ENCODE assay signal across 9 mouse cellular contexts in genomic region chrX:151046777-151047430, GRCm38 (mm10). TPM values are rescaled to one million over a fixed set of nuclear protein-coding genes. Genes with fewer than 3 reads are reported as not detected.
DNase-seq lines count a peak whose midpoint lies in the region; ATAC-seq and TF ChIP-seq lines count a peak whose summit lies in the region.
"Had no signal": no experiment of that assay in that cellular context is flagged by ENCODE, and none has a peak within 500 bp of the region (broad histone marks: within the 10 kb centered on the region; RNA-seq: fewer than 3 reads in every experiment).

No protein-coding gene starts in this region.

- no peaks in the 10 kb centered on the region for H3K27me3 ChIP-seq in forebrain, embryonic 11.5 days (ENCODE audit: control insufficient read depth, insufficient read depth, low read length)
- H3K27me3 ChIP-seq in heart, embryonic 15.5 days, result no peaks in the 10 kb centered on the region
- H3K27me3 ChIP-seq in liver, embryonic 12.5 days (replicated peaks), result peaks cover 52% of the 10 kb centered on the region
- no peaks in the 10 kb centered on the region for H3K27me3 ChIP-seq in stomach, postnatal 0 days (ENCODE audit: control insufficient read depth, insufficient read depth, low read length)

- ATAC-seq in forebrain, embryonic 11.5 days (replicated peaks; ENCODE audit: low FRiP score), result peak; percentile 91
- peak; percentile 83 for ATAC-seq in heart, embryonic 15.5 days (replicated peaks; ENCODE audit: insufficient number of reproducible peaks, insufficient read depth, low FRiP score, low read depth)
- peak; percentile 59 for ATAC-seq in liver, embryonic 12.5 days
- peak; percentile 86 for ATAC-seq in stomach, postnatal 0 days (ENCODE audit: low FRiP score, low TSS enrichment)

- peak; percentile 51 for DNase-seq in B cell, adult 2 months
- peak; percentile 46 for DNase-seq in brain, embryonic 18.5 days (ENCODE audit: low read depth, low spot score)
- peak; percentile 91 for DNase-seq in forebrain, embryonic 11.5 days (ENCODE audit: low spot score)
- peak; percentile 93 for DNase-seq in kidney, postnatal 14 days
- DNase-seq in neural tube, embryonic 10.5 days (ENCODE audit: extremely low spot score, low spot score), result peak; percentile 78
- DNase-seq in stomach, postnatal 0 days (ENCODE audit: low spot score), result peak; percentile 78

- peak overlapping the region; percentile 79 for H3K9ac ChIP-seq in forebrain, embryonic 11.5 days (ENCODE audit: low read length)
- H3K9ac ChIP-seq in heart, embryonic 15.5 days, result peak overlapping the region; percentile 71
- peak overlapping the region; percentile 59 for H3K9ac ChIP-seq in liver, embryonic 12.5 days
- peak overlapping the region; percentile 71 for H3K9ac ChIP-seq in stomach, postnatal 0 days (ENCODE audit: low read length)

- H3K4me2 ChIP-seq in forebrain, embryonic 11.5 days (ENCODE audit: low read depth, low read length, severe bottlenecking), result peak overlapping the region; percentile 62
- peak overlapping the region; percentile 63 for H3K4me2 ChIP-seq in heart, embryonic 15.5 days
- peak overlapping the region; percentile 70 for H3K4me2 ChIP-seq in liver, embryonic 12.5 days
- peak overlapping the region; percentile 61 for H3K4me2 ChIP-seq in stomach, postnatal 0 days (replicated peaks; ENCODE audit: low read depth)

- 23% methylated on average over 39 of the region's 62 CpGs for WGBS in forebrain, embryonic 11.5 days
- WGBS in heart, embryonic 15.5 days, result 19% methylated on average over 59 of the region's 62 CpGs
- WGBS in liver, embryonic 12.5 days (ENCODE audit: insufficient replicate concordance), result 9% methylated on average over 55 of the region's 62 CpGs
- WGBS in stomach, postnatal 0 days, result 20% methylated on average over 13 of the region's 62 CpGs

- TF ChIP-seq EP300 in stomach, postnatal 0 days (optimal IDR thresholded peaks at IDR 0.05), result no peak

- no peaks in the 10 kb centered on the region for H3K9me3 ChIP-seq in forebrain, embryonic 11.5 days (ENCODE audit: control insufficient read depth, low read length)
- no peaks in the 10 kb centered on the region for H3K9me3 ChIP-seq in heart, embryonic 15.5 days (replicated peaks)
- no peaks in the 10 kb centered on the region for H3K9me3 ChIP-seq in liver, embryonic 12.5 days (replicated peaks)
- H3K9me3 ChIP-seq in stomach, postnatal 0 days (ENCODE audit: control insufficient read depth, low read length), result no peaks in the 10 kb centered on the region
- H3K9me3 ChIP-seq: G1E had no signal

- H3K4me3 ChIP-seq in forebrain, embryonic 11.5 days (ENCODE audit: low read depth, low read length), result peak overlapping the region; percentile 60
- peak overlapping the region; percentile 74 for H3K4me3 ChIP-seq in heart, embryonic 15.5 days
- H3K4me3 ChIP-seq in liver, embryonic 12.5 days, result peak overlapping the region; percentile 57
- H3K4me3 ChIP-seq in stomach, postnatal 0 days (ENCODE audit: low read depth, low read length), result peak overlapping the region; percentile 61

- no peaks in the 10 kb centered on the region; the same call in 1 of the 2 replicates for H3K4me1 ChIP-seq in forebrain, embryonic 11.5 days (replicated peaks; ENCODE audit: control insufficient read depth, insufficient read depth, low read length)
- H3K4me1 ChIP-seq in heart, embryonic 15.5 days (replicated peaks), result peaks cover 11% of the 10 kb centered on the region
- H3K4me1 ChIP-seq in liver, embryonic 12.5 days, result no peaks in the 10 kb centered on the region
- no peaks in the 10 kb centered on the region for H3K4me1 ChIP-seq in stomach, postnatal 0 days (replicated peaks; ENCODE audit: control insufficient read depth, insufficient read depth)

- no peaks in the 10 kb centered on the region for H3K36me3 ChIP-seq in forebrain, embryonic 11.5 days (ENCODE audit: control insufficient read depth, insufficient read depth, low read length)
- H3K36me3 ChIP-seq in heart, embryonic 15.5 days, result no peaks in the 10 kb centered on the region
- H3K36me3 ChIP-seq in liver, embryonic 12.5 days, result no peaks in the 10 kb centered on the region
- H3K36me3 ChIP-seq in stomach, postnatal 0 days (ENCODE audit: control insufficient read depth, insufficient read depth, low read length), result no peaks in the 10 kb centered on the region
- H3K36me3 ChIP-seq: G1E had no signal

- TF ChIP-seq CTCF in stomach, postnatal 0 days (IDR thresholded peaks at IDR 0.05; ENCODE audit: low read depth), result no peak; the same call in 1 of the 2 replicates

- peak overlapping the region; percentile 84 for H3K27ac ChIP-seq in forebrain, embryonic 11.5 days (ENCODE audit: low read depth, low read length)
- peak overlapping the region; percentile 88 for H3K27ac ChIP-seq in heart, embryonic 15.5 days
- H3K27ac ChIP-seq in liver, embryonic 12.5 days, result peak overlapping the region; percentile 51; the same call in 1 of the 2 replicates
- peak overlapping the region; percentile 80 for H3K27ac ChIP-seq in stomach, postnatal 0 days (replicated peaks)

RNA-seq across cellular contexts. Expression of gene Fgd1, which starts 1.0 kb away (rescaled TPM):
- polyA plus RNA-seq in forebrain, embryonic 11.5 days (2014; fragmentation: Nextera tagmentation; extraction: Ambion mirVana), result 11.7 and 12.5 TPM in 2 replicates
- polyA plus RNA-seq in heart, embryonic 15.5 days (2015; fragmentation: Nextera tagmentation; extraction: Ambion mirVana), result 6.2 and 9.0 TPM in 2 replicates
- polyA plus RNA-seq in liver, embryonic 12.5 days (2016; fragmentation: Nextera tagmentation; extraction: Ambion mirVana), result 3.4 and 3.9 TPM in 2 replicates
- polyA plus RNA-seq in stomach, postnatal 0 days (2015; fragmentation: Nextera tagmentation; extraction: Ambion mirVana), result 2.8 and 3.1 TPM in 2 replicates
- polyA plus RNA-seq: G1E had no signal

RNA-seq across cellular contexts. Expression of gene Gnl3l, which starts 29.8 kb away (rescaled TPM):
- 46.8 and 48.0 TPM in 2 replicates for polyA plus RNA-seq in forebrain, embryonic 11.5 days (2014; fragmentation: Nextera tagmentation; extraction: Ambion mirVana)
- 18.9 and 21.7 TPM in 2 replicates for polyA plus RNA-seq in heart, embryonic 15.5 days (2015; fragmentation: Nextera tagmentation; extraction: Ambion mirVana)
- 21.2 and 21.3 TPM in 2 replicates for polyA plus RNA-seq in liver, embryonic 12.5 days (2016; fragmentation: Nextera tagmentation; extraction: Ambion mirVana)
- 13.0 and 15.2 TPM in 2 replicates for polyA plus RNA-seq in stomach, postnatal 0 days (2015; fragmentation: Nextera tagmentation; extraction: Ambion mirVana)

RNA-seq across cellular contexts. Expression of gene Tsr2, which starts 49.4 kb away (rescaled TPM):
- polyA plus RNA-seq in forebrain, embryonic 11.5 days (2014; fragmentation: Nextera tagmentation; extraction: Ambion mirVana), result 50.5 and 53.6 TPM in 2 replicates
- polyA plus RNA-seq in heart, embryonic 15.5 days (2015; fragmentation: Nextera tagmentation; extraction: Ambion mirVana), result 16.0 and 18.5 TPM in 2 replicates
- polyA plus RNA-seq in liver, embryonic 12.5 days (2016; fragmentation: Nextera tagmentation; extraction: Ambion mirVana), result 22.0 and 22.6 TPM in 2 replicates
- 16.3 and 16.9 TPM in 2 replicates for polyA plus RNA-seq in stomach, postnatal 0 days (2015; fragmentation: Nextera tagmentation; extraction: Ambion mirVana)

Comparison
In these comparisons a context has a peak if more than half of its experiments do, and no peak if none do; other contexts are left out.
1. Peak in every context shown above with its lines: DNase-seq, ATAC-seq, H3K4me3 ChIP-seq and H3K27ac ChIP-seq.